Mouse (Mus musculus) telencephalon, adult 2 months (tissue): Measurements from ENCODE around the gene Chrng.
A peak's percentile ranks its signal among the peaks of the same experiment; 100 is the strongest.

Source experiments
- DNase-seq: peaks from one replicate; pipeline ENCODE4 v3.0.0-alpha.2; 2011; ENCODE audit warnings: low read depth, low spot score

Gene Chrng

GRCm38 (mm10) chr1:87198119-87199065, 6.1 kb upstream of the Chrng start:
- DNase-seq: no peak

- DNase-seq: no peak
Measured at GRCm38 (mm10) chr1:87200811-87201210, 3.6 kb upstream of the Chrng start.

GRCm38 (mm10) chr1:87201848-87202247, 2.6 kb upstream of the Chrng start:
- DNase-seq: no peak

GRCm38 (mm10) chr1:87203779-87204178, 678 bp upstream of the Chrng start:
- no peak for DNase-seq

GRCm38 (mm10) chr1:87205038-87205437, 581 bp downstream of the Chrng start:
- no peak for DNase-seq

GRCm38 (mm10) chr1:87205502-87205901, 1.0 kb downstream of the Chrng start:
- no peak for DNase-seq

GRCm38 (mm10) chr1:87206339-87206738, 1.9 kb downstream of the Chrng start:
- no peak for DNase-seq

- no peak for DNase-seq
Measured at GRCm38 (mm10) chr1:87211431-87211830, 7.0 kb downstream of the Chrng start.

- peak; percentile 90 for DNase-seq
Measured at GRCm38 (mm10) chr1:87213735-87214704, 9.6 kb downstream of the Chrng start, which contains the start of gene Eif4e2. Gene Eif4e2, plus strand, starts transcription at chr1:87213914.

- no peak for DNase-seq
Measured at GRCm38 (mm10) chr1:87214748-87215147, 10.3 kb downstream of the Chrng start.

- DNase-seq: no peak
Measured at GRCm38 (mm10) chr1:87217938-87218337, 13.5 kb downstream of the Chrng start.

- DNase-seq: no peak
Measured at GRCm38 (mm10) chr1:87225739-87226138, 21.3 kb downstream of the Chrng start.

GRCm38 (mm10) chr1:87226409-87227159, 22.1 kb downstream of the Chrng start:
- DNase-seq: no peak

- no peak for DNase-seq
Measured at GRCm38 (mm10) chr1:87227160-87227550, 22.7 kb downstream of the Chrng start.

- no peak for DNase-seq
Measured at GRCm38 (mm10) chr1:87230606-87231005, 26.1 kb downstream of the Chrng start.

GRCm38 (mm10) chr1:87232197-87232596, 27.7 kb downstream of the Chrng start:
- no peak for DNase-seq

- no peak for DNase-seq
Measured at GRCm38 (mm10) chr1:87239056-87239455, 34.6 kb downstream of the Chrng start.

- DNase-seq: no peak
Measured at GRCm38 (mm10) chr1:87243021-87243420, 38.6 kb downstream of the Chrng start.

- no peak for DNase-seq
Measured at GRCm38 (mm10) chr1:87245430-87245829, 41.0 kb downstream of the Chrng start.

- DNase-seq: no peak
Measured at GRCm38 (mm10) chr1:87245929-87246815, 41.7 kb downstream of the Chrng start.
